Mouse (Mus musculus) cerebellum, adult 11 months (tissue): ENCODE measurements around the gene Dchs1.
"Not testable (repeated sequence)": the region's sequence is repeated elsewhere in the genome, so short reads cannot be mapped to it uniquely, and the experiment has no call there.

Experiments
- DNase-seq: peaks from one replicate; pipeline ENCODE4 v3.0.0; 2022

Gene Dchs1

GRCm38 (mm10) chr7:105778553-105779265 lies 8.7 kb downstream of the Dchs1 start:
- DNase-seq, result no peak

GRCm38 (mm10) chr7:105777797-105778552 lies 9.5 kb downstream of the Dchs1 start:
- DNase-seq, result no peak

GRCm38 (mm10) chr7:105777316-105777715 lies 10.1 kb downstream of the Dchs1 start:
- no peak for DNase-seq

- DNase-seq, result no peak
Measured at GRCm38 (mm10) chr7:105776026-105776425, 11.4 kb downstream of the Dchs1 start.

- DNase-seq, result no peak
Measured at GRCm38 (mm10) chr7:105774661-105775060, 12.8 kb downstream of the Dchs1 start.

- no peak for DNase-seq
Measured at GRCm38 (mm10) chr7:105773041-105773440, 14.4 kb downstream of the Dchs1 start.

GRCm38 (mm10) chr7:105772331-105772730 lies 15.1 kb downstream of the Dchs1 start:
- no peak for DNase-seq

GRCm38 (mm10) chr7:105769959-105770358 lies 17.5 kb downstream of the Dchs1 start:
- DNase-seq, result no peak

- DNase-seq, result no peak
Measured at GRCm38 (mm10) chr7:105767729-105768165, 19.7 kb downstream of the Dchs1 start.

- no peak for DNase-seq
Measured at GRCm38 (mm10) chr7:105764331-105764730, 23.1 kb downstream of the Dchs1 start.

- DNase-seq, result no peak
Measured at GRCm38 (mm10) chr7:105762517-105763270, 24.8 kb downstream of the Dchs1 start.

GRCm38 (mm10) chr7:105761813-105762484 lies 25.5 kb downstream of the Dchs1 start:
- no peak for DNase-seq

GRCm38 (mm10) chr7:105753281-105753680 lies 34.2 kb downstream of the Dchs1 start:
- no peak for DNase-seq

GRCm38 (mm10) chr7:105752716-105753115 lies 34.7 kb downstream of the Dchs1 start:
- DNase-seq, result peak; percentile 46

GRCm38 (mm10) chr7:105751491-105752433 lies 35.7 kb downstream of the Dchs1 start, which contains the start of gene Tpp1:
Tpp1 (minus strand) TSS chr7:105752235.
- peak; percentile 91 for DNase-seq

GRCm38 (mm10) chr7:105747776-105748175 lies 39.7 kb downstream of the Dchs1 start:
- DNase-seq, result no peak

- DNase-seq, result peak; percentile 78
Measured at GRCm38 (mm10) chr7:105743926-105744590, 43.4 kb downstream of the Dchs1 start, which contains the start of gene Taf10. Taf10 (minus strand) TSS chr7:105744361.

GRCm38 (mm10) chr7:105743246-105743925 lies 44.1 kb downstream of the Dchs1 start:
- not testable (repeated sequence) for DNase-seq

GRCm38 (mm10) chr7:105742539-105743215 lies 44.8 kb downstream of the Dchs1 start:
- DNase-seq, result not testable (repeated sequence)

- no peak for DNase-seq
Measured at GRCm38 (mm10) chr7:105741978-105742377, 45.5 kb downstream of the Dchs1 start.
